Comparison of ENCODE assay signal across 21 mouse cellular contexts in genomic region chr5:102623807-102624435, GRCm38 (mm10).
A peak's percentile ranks its signal among the peaks of the same experiment; 100 is the strongest.
DNase-seq lines count a peak whose midpoint lies in the region; ATAC-seq and TF ChIP-seq lines count a peak whose summit lies in the region.
"Had no signal": no experiment of that assay in that cellular context is flagged by ENCODE, and none has a peak within 500 bp of the region (broad histone marks: within the 10 kb centered on the region; RNA-seq: fewer than 3 reads in every experiment).

No protein-coding gene starts in this region.

- no peak overlapping the region for H3K4me3 ChIP-seq in heart, embryonic 11.5 days (ENCODE audit: low read depth, low read length)
- H3K4me3 ChIP-seq: embryonic facial prominence, embryonic 12.5 days; erythroblast, embryonic 14.5 days; heart, adult 2 months; midbrain, embryonic 12.5 days; neural tube, embryonic 12.5 days had no signal

- H3K4me1 ChIP-seq in heart, embryonic 11.5 days (ENCODE audit: control insufficient read depth, insufficient read depth, low read length), result peaks cover 3% of the 10 kb centered on the region
- H3K4me1 ChIP-seq: midbrain, embryonic 12.5 days; neural tube, embryonic 12.5 days had no signal

- H3K9ac ChIP-seq in heart, embryonic 11.5 days (ENCODE audit: low read depth, low read length), result no peak overlapping the region
- H3K9ac ChIP-seq: embryonic facial prominence, embryonic 12.5 days; midbrain, embryonic 12.5 days; neural tube, embryonic 12.5 days had no signal

- no peaks in the 10 kb centered on the region for H3K27me3 ChIP-seq in heart, embryonic 11.5 days (ENCODE audit: control insufficient read depth, insufficient read depth, low read length)
- H3K27me3 ChIP-seq: CH12.LX; embryonic facial prominence, embryonic 12.5 days; midbrain, embryonic 12.5 days; neural tube, embryonic 12.5 days had no signal

- no peaks in the 10 kb centered on the region for H3K36me3 ChIP-seq in heart, embryonic 11.5 days (ENCODE audit: control insufficient read depth, insufficient read depth, low read length)
- H3K36me3 ChIP-seq: embryonic facial prominence, embryonic 12.5 days; midbrain, embryonic 12.5 days; neural tube, embryonic 12.5 days had no signal

- intact Hi-C loops in heart, postnatal 10 days (cut with DNase I), result no loop called here

- no peak overlapping the region for H3K4me2 ChIP-seq in heart, embryonic 11.5 days
- H3K4me2 ChIP-seq: embryonic facial prominence, embryonic 12.5 days; midbrain, embryonic 12.5 days; neural tube, embryonic 12.5 days had no signal

- no peak overlapping the region for H3K27ac ChIP-seq in heart, embryonic 11.5 days (ENCODE audit: low read depth, low read length)
- H3K27ac ChIP-seq: embryonic facial prominence, embryonic 12.5 days; heart, adult 2 months; midbrain, embryonic 12.5 days; neural tube, embryonic 12.5 days had no signal

- TF ChIP-seq CTCF in brain, embryonic 14.5 days (IDR thresholded peaks at IDR 0.05; ENCODE audit: borderline replicate concordance, extremely low read depth, insufficient read depth, insufficient read length), result no peak

- WGBS in heart, embryonic 11.5 days (ENCODE audit: insufficient replicate concordance), result 83% methylated on average over 3 of the region's 3 CpGs

- no peaks in the 10 kb centered on the region for H3K9me3 ChIP-seq in heart, embryonic 11.5 days (replicated peaks; ENCODE audit: control insufficient read depth, low read length)
- H3K9me3 ChIP-seq: embryonic facial prominence, embryonic 12.5 days; midbrain, embryonic 12.5 days; neural tube, embryonic 12.5 days had no signal

- no peak for TF ChIP-seq POLR2A in brain, embryonic 14.5 days (IDR thresholded peaks at IDR 0.05; ENCODE audit: borderline replicate concordance, extremely low read depth, insufficient read depth, insufficient read length, poor library complexity, severe bottlenecking)

- no peak for ATAC-seq in heart, embryonic 11.5 days (replicated peaks; ENCODE audit: insufficient number of reproducible peaks, low FRiP score, low TSS enrichment)
- ATAC-seq: hindbrain, embryonic 16.5 days; intestine, embryonic 16.5 days had no signal

- peak; percentile 47 for DNase-seq in gastrocnemius, adult 18-20 months (ENCODE audit: low spot score)
- no peak for DNase-seq in gastrocnemius, postnatal 10 days
- DNase-seq in heart, postnatal 10 days, result peak; percentile 27 to 35
- peak; percentile 70 for DNase-seq in Muller cell, postnatal 12 days (ENCODE audit: inconsistent ontology term)
- peak; percentile 45 for DNase-seq in brain, embryonic 14.5 days (ENCODE audit: low read depth)
- no peak for DNase-seq in frontal cortex, postnatal 10 days (ENCODE audit: low spot score in 2 of 2)
- DNase-seq in spleen, postnatal 36 days (ENCODE audit: low spot score in 2 of 2), result no peak
- DNase-seq: adrenal gland, adult 2 months; cerebellum, postnatal 10 days; liver; right cerebral cortex, postnatal 4 days; thymus, postnatal 36 days had no signal

Comparison
In these comparisons a context has a peak if more than half of its experiments do, and no peak if none do; other contexts are left out.
1. DNase-seq: peak in gastrocnemius, adult 18-20 months (single experiment), heart, postnatal 10 days (2 of 2), Muller cell, postnatal 12 days (single experiment) and brain, embryonic 14.5 days (single experiment); none in gastrocnemius, postnatal 10 days (single experiment), frontal cortex, postnatal 10 days (0 of 2) and spleen, postnatal 36 days (0 of 2).